Mouse (Mus musculus): ENCODE measurements around the gene Akt1s1. TPM values are rescaled to one million over a fixed set of nuclear protein-coding genes. Genes with fewer than 3 reads are reported as not detected.

Gene Akt1s1
- polyA plus RNA-seq, 1 experiment from 2014 or later: 118 TPM

DNA sequence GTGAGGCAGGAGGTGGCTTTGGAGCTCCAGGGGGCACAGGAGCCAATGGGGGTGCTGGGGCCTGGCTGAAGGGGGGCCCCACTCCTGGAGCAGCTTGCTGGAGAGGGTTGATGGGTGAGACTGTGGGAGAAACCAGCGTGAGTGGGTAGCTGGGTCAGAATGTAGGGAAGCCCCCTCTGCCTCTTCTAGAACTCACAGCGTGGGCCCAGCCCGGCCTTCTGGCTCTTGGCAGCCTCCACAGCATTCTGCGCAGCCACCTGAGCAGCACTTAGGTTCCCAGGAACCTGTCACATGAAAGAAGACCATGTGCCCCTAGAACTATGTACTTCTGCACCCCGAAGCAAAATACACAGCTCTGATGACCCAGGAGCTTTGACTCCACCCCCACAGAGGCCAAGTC lies 35.8 kb downstream of the Akt1s1 start:
- H3K4me2 ChIP-seq: no peak overlapping the region
- H3K36me3 ChIP-seq: peaks cover 94% of the 10 kb centered on the region
- H3K27me3 ChIP-seq: no peaks in the 10 kb centered on the region
- no peak overlapping the region for H3K4me3 ChIP-seq
- no peaks in the 10 kb centered on the region for H3K9me3 ChIP-seq
- H3K27ac ChIP-seq: no peak overlapping the region
- no peak overlapping the region for H3K9ac ChIP-seq
- no peak for ATAC-seq (ENCODE audit: insufficient number of reproducible peaks, low FRiP score, low TSS enrichment, low read depth)
- peaks cover 6% of the 10 kb centered on the region; the same call in 1 of the 2 replicates for H3K4me1 ChIP-seq
- 95% methylated on average over 5 of the region's 5 CpGs for WGBS

DNA sequence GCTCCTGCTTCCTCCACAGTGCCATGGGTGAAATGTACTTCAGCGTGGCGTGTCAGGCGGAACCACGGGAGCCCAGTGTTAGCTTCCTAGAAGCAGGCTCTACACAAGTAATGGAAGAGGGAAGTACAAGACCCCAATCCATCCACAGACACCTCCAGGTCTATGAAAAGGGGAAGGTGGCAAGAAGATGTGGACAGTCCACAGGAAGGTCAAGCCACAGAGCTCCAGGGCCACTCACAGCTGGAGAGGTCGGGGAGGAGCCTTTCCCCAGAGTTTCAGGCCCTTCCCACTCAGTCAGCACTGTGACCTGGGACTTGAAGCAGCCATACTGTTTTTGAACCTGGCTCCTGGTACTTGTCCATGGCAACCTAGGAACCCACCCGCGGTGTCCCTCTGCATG lies 38.2 kb downstream of the Akt1s1 start:
- Histone ChIP-seq H3K4me2 (no peak overlapping the region), H3K27me3 (no peaks in the 10 kb centered on the region), H3K27ac (no peak overlapping the region), H3K9ac (no peak overlapping the region), H3K4me1 (peaks cover 21% of the 10 kb centered on the region), H3K4me3 (no peak overlapping the region), H3K36me3 (peaks cover 80% of the 10 kb centered on the region), H3K9me3 (no peaks in the 10 kb centered on the region)
- 86% methylated on average over 7 of the region's 7 CpGs for WGBS
- ATAC-seq (ENCODE audit: insufficient number of reproducible peaks, low FRiP score, low TSS enrichment, low read depth): no peak

DNA sequence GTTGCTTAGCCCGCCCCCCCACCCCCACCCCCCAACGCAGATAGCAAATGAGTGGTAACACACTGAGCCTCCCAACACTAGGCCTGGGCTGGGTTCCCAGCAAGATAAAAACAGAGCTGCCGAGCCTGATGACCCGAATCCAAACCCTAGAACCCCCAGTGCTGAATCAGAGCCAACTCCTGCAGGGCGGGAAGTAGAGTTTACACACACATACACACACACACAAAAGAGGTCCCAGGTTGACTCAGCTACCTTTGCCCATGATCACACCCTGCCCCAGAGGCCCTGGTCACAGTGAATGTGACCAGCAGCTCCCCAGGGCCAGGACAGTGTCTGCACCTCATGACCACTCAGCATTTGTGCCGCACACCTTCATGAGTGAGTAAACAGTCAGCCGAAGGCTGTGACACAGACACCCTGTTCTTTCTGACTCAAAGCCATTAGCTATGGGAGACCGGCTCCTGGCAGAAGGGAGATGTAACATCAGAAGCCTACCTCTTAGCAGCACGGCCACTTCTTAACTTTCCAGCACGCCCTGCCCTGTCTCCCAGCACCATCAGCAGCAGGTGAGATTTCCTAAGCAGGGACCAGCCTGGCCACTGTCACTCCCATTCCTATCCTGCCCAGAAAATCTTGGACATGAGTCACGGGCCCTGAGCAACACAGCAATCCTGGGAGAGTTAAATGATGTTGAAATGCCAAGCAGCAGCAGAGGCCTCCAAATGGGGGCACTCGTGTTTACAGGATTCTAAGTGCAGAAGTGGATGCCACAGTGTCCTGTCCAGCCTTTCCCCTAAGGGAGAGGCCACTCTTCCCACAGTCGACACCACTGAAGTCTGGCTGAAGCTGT lies 39.7 kb downstream of the Akt1s1 start:
- H3K27ac ChIP-seq: no peak overlapping the region
- 87% methylated on average over 13 of the region's 13 CpGs for WGBS
- H3K9ac ChIP-seq: no peak overlapping the region; the same call in 1 of the 2 replicates
- no peak overlapping the region for H3K4me3 ChIP-seq
- no peak for ATAC-seq (ENCODE audit: insufficient number of reproducible peaks, low FRiP score, low TSS enrichment, low read depth)
- H3K36me3 ChIP-seq: peaks cover 66% of the 10 kb centered on the region
- H3K9me3 ChIP-seq: no peaks in the 10 kb centered on the region
- peaks cover 27% of the 10 kb centered on the region for H3K4me1 ChIP-seq
- no peaks in the 10 kb centered on the region for H3K27me3 ChIP-seq
- H3K4me2 ChIP-seq: no peak overlapping the region

DNA sequence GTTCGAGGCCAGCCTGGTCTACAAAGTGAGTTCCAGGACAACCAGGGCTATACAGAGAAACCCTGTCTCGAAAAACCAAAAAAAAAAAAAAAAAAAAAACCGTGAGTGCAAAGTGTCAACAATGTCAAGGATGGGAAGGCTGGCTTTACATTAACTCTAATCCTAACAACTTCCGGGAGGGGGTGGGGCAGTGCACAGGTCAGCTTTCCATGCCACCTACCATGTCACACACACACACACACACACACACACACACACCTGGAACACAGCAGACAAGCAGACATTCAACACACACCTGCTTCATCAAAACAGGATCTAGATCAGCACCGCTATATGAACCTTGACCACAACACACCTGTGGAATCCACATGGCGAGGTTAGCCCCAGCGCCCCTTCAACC lies 41.4 kb downstream of the Akt1s1 start:
- H3K4me1 ChIP-seq: peaks cover 34% of the 10 kb centered on the region
- no peak overlapping the region for H3K4me3 ChIP-seq
- no peak for ATAC-seq (ENCODE audit: insufficient number of reproducible peaks, low FRiP score, low TSS enrichment, low read depth)
- peaks cover 51% of the 10 kb centered on the region for H3K36me3 ChIP-seq
- H3K9me3 ChIP-seq: no peaks in the 10 kb centered on the region
- H3K27ac ChIP-seq: no peak overlapping the region
- 0 out of 2 replicates have a peak overlapping the region, but pooled peaks have one; percentile 84 for H3K4me2 ChIP-seq
- 81% methylated on average over 7 of the region's 7 CpGs for WGBS
- H3K9ac ChIP-seq: no peak overlapping the region
- H3K27me3 ChIP-seq: no peaks in the 10 kb centered on the region

DNA sequence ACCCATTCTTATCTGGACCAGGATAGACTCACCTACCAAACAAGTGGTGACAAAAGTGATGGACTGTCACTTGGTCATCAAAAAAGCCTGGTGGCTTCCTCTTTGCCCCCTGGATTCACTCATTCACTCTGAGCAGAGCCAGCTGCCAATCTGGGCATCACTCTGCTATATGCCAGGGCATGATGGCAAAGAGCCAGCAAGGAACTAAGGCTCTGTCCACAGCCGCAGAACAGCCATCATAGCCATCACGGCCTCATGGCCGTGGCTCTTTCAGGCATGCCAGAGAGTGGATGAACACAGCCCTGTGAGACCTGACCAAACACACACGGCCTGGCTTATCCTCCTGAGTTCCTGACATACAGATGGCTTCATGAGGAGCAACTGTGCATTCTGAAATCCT lies 41.9 kb downstream of the Akt1s1 start:
- no peak overlapping the region for H3K27ac ChIP-seq
- WGBS: 90% methylated on average over 4 of the region's 4 CpGs
- no peak overlapping the region for H3K9ac ChIP-seq
- no peaks in the 10 kb centered on the region for H3K9me3 ChIP-seq
- H3K4me1 ChIP-seq: peaks cover 36% of the 10 kb centered on the region
- no peak for ATAC-seq (ENCODE audit: insufficient number of reproducible peaks, low FRiP score, low TSS enrichment, low read depth)
- H3K27me3 ChIP-seq: no peaks in the 10 kb centered on the region
- H3K4me2 ChIP-seq: peak overlapping the region; percentile 84
- H3K4me3 ChIP-seq: no peak overlapping the region
- peaks cover 46% of the 10 kb centered on the region for H3K36me3 ChIP-seq

DNA sequence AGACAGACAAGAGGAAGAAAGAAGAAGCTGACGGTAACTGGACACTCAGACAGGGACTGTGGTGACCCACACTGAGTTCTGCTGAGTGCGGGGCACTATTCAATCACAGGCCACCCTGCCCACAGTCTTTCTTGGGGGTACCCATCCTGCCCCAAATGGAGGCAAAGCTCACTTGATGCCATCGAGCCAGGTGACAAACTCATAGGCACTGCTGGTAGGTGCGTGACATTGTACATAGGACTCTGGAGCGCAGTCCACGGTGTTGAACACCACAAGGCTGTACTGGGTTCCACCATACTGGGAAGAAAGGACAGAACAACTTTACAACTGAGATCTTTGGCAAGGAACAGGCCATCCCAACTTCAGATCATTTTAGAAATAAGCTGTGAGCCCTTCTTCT lies 42.8 kb downstream of the Akt1s1 start:
- H3K9ac ChIP-seq: peak overlapping the region; percentile 77
- H3K4me1 ChIP-seq: peaks cover 38% of the 10 kb centered on the region
- H3K9me3 ChIP-seq: no peaks in the 10 kb centered on the region
- H3K4me3 ChIP-seq: peak overlapping the region; percentile 78
- H3K36me3 ChIP-seq: peaks cover 37% of the 10 kb centered on the region
- peak overlapping the region; percentile 97 for H3K27ac ChIP-seq
- no peaks in the 10 kb centered on the region for H3K27me3 ChIP-seq
- 18% methylated on average over 6 of the region's 6 CpGs for WGBS
- peak overlapping the region; percentile 84 for H3K4me2 ChIP-seq
- no peak for ATAC-seq (ENCODE audit: insufficient number of reproducible peaks, low FRiP score, low TSS enrichment, low read depth)

DNA sequence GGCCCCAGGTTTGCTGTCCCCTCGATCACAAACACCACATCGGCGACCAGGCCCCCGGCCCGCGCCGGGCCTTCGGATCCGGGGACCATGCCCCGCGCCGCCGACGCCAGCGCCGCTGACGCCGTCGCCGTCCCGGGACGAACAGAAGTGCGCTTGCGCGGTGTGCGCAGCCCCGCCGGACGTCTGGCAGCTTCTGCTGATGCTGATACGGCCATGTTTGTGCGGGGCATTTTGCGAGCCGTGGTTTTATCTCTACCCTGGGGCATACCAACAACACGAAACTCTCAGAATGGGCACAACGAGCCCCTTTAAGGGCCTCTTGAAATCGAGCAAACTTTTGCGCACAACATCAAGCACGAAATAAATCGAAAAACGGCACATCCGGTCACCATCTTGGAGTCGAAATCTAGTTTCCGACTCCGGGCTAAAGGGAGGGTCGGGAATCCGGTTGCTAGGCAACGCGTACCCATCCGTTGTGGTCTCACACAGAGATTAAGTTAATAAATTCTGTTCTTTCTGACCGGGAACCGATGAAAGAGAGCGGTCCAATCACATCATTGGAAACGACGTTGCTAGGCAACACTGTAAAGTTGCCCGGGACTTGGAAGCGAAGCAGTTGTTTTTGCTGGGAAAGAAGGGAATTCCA lies 43.6 kb downstream of the Akt1s1 start, which contains the start of gene Med25:
TSS of gene Med25 (minus strand) at position 437 of the 646 bp plus-strand sequence.
- H3K27me3 ChIP-seq: no peaks in the 10 kb centered on the region
- H3K36me3 ChIP-seq: peaks cover 29% of the 10 kb centered on the region
- WGBS: under 1% methylated on average over 56 of the region's 56 CpGs
- H3K4me2 ChIP-seq: peak within 1 kb of the TSS; percentile 84
- peaks cover 46% of the 10 kb centered on the region for H3K4me1 ChIP-seq
- H3K27ac ChIP-seq: peak within 1 kb of the TSS; percentile 97
- H3K9me3 ChIP-seq: no peaks in the 10 kb centered on the region
- peak; percentile 84 for ATAC-seq (ENCODE audit: insufficient number of reproducible peaks, low FRiP score, low TSS enrichment, low read depth)
- H3K4me3 ChIP-seq: peak within 1 kb of the TSS; percentile 78
- peak within 1 kb of the TSS; percentile 77 for H3K9ac ChIP-seq

DNA sequence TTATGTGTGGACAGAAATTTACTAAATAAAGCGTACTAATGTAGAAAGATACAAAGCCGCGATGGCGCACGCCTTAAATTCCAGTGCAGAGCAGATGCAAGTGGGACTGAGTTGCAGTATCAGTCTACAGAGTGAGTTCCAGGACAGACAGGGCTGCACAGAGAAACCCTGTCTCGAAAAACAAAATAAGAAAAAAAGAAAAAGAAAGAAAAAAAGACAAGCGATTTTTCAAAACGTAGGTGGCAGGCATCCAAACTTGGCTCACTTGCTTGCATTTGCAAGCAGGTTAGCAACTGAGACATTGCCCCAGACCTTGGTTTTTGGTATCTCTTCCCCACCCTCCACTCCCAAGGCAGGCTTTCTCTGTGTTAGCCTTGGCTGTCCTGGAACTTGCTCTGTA lies 44.4 kb downstream of the Akt1s1 start:
- peaks cover 22% of the 10 kb centered on the region for H3K36me3 ChIP-seq
- H3K27me3 ChIP-seq: no peaks in the 10 kb centered on the region
- peak overlapping the region; percentile 78 for H3K4me3 ChIP-seq
- no peaks in the 10 kb centered on the region for H3K9me3 ChIP-seq
- H3K4me2 ChIP-seq: peak overlapping the region; percentile 39
- WGBS: 17% methylated on average over 8 of the region's 8 CpGs
- no peak overlapping the region for H3K9ac ChIP-seq
- peaks cover 53% of the 10 kb centered on the region for H3K4me1 ChIP-seq
- H3K27ac ChIP-seq: peak overlapping the region; percentile 93
- no peak for ATAC-seq (ENCODE audit: insufficient number of reproducible peaks, low FRiP score, low TSS enrichment, low read depth)

DNA sequence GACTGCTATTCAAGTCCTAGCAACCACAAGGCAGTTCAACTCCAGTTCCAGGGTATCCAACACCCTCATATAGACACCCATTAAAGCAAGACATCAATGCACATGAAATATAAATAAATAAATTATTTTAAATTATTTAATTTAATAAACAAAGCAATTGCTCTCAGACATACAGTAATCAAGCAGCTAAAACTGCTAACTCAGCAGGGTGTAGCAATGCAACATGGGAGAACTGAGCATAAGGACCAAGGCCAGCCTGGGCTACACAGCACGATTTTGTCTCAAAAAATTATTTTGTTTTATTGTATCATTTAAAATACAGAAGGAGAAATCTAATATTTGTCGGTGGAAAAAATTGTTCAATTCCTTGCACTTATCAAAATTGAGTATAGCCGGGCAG lies 45.4 kb downstream of the Akt1s1 start:
- Histone ChIP-seq H3K4me1 (peaks cover 54% of the 10 kb centered on the region), H3K9me3 (no peaks in the 10 kb centered on the region), H3K4me3 (no peak overlapping the region), H3K27ac (peak overlapping the region; percentile 93; the same call in 1 of the 2 replicates), H3K27me3 (no peaks in the 10 kb centered on the region), H3K4me2 (no peak overlapping the region), H3K9ac (no peak overlapping the region), H3K36me3 (peaks cover 21% of the 10 kb centered on the region)
- WGBS: 92% methylated on average over 3 of the region's 3 CpGs
- ATAC-seq (ENCODE audit: insufficient number of reproducible peaks, low FRiP score, low TSS enrichment, low read depth): no peak

DNA sequence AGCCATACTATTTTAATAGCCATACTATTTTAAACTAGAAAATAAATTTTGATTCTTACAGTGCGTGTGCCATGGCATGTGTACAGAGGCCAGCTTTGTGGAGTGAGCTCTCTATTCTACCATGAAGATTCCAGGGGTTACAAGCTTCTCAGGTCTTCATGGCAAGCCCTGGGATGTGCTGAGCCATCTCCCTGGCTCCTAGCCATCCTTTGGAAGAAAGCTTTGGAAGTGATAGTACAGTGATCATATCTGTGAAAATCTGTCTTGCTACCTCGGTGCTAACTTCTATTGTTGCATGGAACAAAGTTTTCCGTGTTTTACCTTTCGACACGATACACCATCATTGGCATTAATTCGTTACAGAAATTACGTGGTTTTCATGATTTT lies 46.4 kb downstream of the Akt1s1 start:
- H3K27me3 ChIP-seq: no peaks in the 10 kb centered on the region
- peaks cover 54% of the 10 kb centered on the region for H3K4me1 ChIP-seq
- peak overlapping the region; percentile 55 for H3K4me2 ChIP-seq
- H3K4me3 ChIP-seq: peak overlapping the region; percentile 58
- H3K9ac ChIP-seq: no peak overlapping the region
- peak overlapping the region; percentile 88 for H3K27ac ChIP-seq
- no peak for ATAC-seq (ENCODE audit: insufficient number of reproducible peaks, low FRiP score, low TSS enrichment, low read depth)
- no peaks in the 10 kb centered on the region for H3K9me3 ChIP-seq
- H3K36me3 ChIP-seq: peaks cover 24% of the 10 kb centered on the region
- WGBS: 65% methylated on average over 7 of the region's 7 CpGs

DNA sequence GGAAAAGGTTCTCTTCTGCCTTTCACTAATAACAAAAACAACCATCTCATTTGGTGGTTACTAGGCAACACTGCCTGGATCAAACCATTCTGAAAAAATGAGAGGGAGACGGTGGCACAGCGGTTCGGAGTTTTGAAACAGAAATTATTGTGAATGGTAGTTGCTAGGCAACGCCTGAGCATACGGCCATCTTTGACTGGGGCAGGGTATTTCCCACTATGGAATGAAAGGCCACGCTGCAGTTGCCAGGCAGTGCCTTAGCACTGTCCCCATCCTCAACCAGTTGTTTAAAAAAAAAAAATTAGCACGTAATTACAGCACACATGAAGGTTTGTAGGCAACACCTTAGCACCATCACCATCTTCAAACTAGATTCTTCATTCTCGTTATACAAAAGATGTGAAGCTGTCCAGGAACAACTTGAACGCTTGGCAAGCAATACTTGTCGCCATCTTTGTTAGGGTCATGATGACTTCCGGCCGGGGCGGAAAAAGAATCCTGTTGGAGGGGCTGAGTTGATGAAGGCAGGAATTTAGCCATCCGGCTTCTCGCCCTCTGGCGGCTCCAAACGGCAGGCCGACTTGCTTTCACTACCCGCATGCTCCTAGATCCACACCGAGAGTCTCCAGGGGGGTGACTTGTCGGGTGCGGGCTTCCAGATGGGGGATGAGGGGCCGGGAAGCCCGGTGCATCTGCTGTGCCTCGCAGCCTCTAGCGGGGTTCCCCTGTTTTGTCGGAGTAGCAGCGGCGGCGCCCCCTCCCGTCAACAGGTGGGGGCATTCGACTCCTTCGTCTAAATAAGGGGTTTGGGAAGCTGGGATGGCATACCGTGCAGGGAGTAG lies 47.0 kb downstream of the Akt1s1 start, which contains the start of gene Fuz:
TSS of gene Fuz (plus strand) at position 487 of the 842 bp plus-strand sequence.
- Histone ChIP-seq H3K27me3 (no peaks in the 10 kb centered on the region), H3K27ac (peak within 1 kb of the TSS; percentile 88), H3K9ac (peak within 1 kb of the TSS; percentile 50), H3K4me1 (peaks cover 50% of the 10 kb centered on the region), H3K9me3 (no peaks in the 10 kb centered on the region), H3K36me3 (peaks cover 23% of the 10 kb centered on the region), H3K4me2 (peak within 1 kb of the TSS; percentile 55), H3K4me3 (peak within 1 kb of the TSS; percentile 58)
- WGBS: 1% methylated on average over 34 of the region's 34 CpGs
- ATAC-seq (ENCODE audit: insufficient number of reproducible peaks, low FRiP score, low TSS enrichment, low read depth): peak; percentile 73

Data from limb, embryonic 15.5 days (tissue).